Mouse (Mus musculus): ENCODE results near the gene Liph.
"Not testable (repeated sequence)": the region's sequence is repeated elsewhere in the genome, so short reads cannot be mapped to it uniquely, and the experiment has no call there.

The Liph gene

DNA sequence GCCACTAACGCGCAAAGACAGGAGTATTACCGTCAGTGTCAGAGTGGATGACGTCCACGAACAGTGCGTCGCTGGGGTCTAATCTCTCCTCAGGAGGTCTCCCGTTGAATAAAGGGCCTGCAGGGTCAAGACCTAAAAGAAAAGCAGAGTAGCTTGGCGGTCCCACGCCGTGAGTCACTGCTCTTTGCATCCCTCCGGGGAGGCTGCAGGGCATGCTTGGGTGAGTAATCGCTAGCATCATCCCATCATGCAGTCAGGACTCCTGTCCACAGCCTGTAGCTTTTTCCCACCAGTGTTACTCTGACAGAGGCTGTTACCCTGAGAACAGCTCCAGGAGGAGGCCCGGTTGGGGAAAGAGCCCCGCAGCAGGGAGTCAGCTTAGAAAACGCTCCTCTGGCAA is 19.3 kb downstream of the Liph start:
- DNase-seq (ENCODE audit: low read depth, low spot score), result no peak

DNA sequence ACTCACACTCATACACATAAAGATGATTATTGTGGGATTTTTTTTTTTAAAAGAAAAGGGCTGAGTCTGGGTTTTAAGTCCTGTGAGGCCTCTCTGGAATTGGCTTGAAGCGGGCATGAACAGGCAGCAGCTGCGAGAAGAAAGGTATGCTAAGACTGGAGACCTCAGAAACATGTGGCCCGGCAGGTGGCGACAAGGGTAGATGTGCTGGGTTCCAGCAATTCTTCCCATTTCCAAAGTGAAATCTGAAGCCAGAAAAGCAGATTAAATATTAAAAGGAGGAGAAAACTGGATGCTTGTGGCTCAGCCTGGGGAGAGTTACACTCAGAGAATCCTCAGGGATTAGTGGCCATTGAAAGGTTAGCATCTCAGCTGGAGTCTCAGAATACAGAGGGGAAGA is 24.0 kb downstream of the Liph start:
- no peak for DNase-seq (ENCODE audit: low read depth, low spot score)

DNA sequence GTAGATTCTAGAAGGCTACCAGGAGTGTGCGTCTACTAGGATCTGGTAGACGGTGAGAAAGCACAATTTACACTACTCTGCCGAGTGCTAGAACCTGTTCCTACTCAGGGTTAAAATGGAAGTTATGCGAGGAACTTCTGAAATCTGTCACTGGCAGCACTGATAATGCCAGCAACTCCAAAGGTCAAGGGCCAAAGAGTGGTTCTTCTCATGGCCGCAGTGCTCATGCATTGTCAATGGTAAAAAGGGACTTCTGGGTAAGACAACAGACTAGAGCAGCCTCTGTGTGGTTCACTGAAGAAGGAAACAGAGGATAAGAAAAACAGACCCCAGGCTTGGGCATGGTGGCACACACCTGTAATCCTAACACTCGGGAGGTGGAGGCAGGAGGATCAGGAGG is 24.9 kb downstream of the Liph start:
- DNase-seq (ENCODE audit: low read depth, low spot score), result no peak

DNA sequence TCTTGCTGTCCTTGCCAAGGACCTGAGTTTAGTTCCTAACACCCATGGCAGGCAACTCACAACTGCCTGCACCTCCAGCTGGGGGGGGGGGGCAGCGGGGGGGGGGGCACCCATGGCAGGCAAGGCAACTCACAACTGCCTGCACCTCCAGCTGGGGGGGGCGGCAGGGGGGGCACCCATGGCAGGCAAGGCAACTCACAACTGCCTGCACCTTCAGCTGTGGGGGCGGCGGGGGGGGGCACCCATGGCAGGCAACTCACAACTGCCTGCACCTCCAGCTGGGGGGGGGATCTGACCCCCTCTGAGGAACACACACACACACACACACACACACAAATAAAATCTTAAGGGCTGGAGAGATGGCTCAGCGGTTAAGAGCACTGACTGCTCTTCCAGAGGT is 25.6 kb downstream of the Liph start:
- no peak for DNase-seq (ENCODE audit: low read depth, low spot score)

DNA sequence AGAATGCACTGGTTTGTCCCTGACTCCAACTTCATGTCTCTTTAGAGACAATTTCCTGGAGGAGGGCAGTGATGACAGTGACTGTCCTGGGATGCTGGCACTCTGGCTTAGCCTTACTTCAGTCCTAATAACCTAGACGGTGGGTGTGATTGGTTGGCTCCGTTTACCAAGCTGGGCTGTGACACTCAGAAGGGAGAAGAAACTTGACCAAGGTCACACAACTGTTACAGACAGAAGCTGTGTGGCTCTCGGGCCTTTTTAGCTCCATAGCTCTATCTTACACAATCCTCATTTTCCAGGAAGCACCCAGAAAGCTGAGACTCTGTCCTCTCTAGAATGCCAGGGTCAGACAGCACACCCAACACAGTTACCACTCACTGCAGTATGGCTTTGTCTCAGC is 29.9 kb downstream of the Liph start:
- DNase-seq (ENCODE audit: low read depth, low spot score), result no peak

DNA sequence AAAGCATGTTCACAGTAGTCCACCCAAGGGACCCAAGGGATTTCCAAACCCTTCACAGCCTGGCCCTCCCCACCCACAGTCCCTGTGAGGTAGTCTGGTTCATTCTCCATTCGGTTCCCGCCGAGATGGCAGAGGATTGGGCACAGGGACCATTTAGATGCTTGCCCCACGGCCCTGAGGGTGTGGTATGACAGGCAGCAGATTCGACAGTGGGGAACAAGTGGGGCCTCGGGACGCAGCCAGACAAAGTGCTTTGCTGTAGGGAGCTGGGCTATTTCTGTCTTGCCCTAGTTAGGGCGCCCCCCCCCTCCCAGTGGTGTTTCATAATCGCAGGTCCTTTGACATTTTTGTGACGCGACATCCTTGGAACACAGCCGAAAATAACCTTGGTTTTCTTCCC is 39.9 kb downstream of the Liph start:
- DNase-seq (ENCODE audit: low read depth, low spot score), result no peak

DNA sequence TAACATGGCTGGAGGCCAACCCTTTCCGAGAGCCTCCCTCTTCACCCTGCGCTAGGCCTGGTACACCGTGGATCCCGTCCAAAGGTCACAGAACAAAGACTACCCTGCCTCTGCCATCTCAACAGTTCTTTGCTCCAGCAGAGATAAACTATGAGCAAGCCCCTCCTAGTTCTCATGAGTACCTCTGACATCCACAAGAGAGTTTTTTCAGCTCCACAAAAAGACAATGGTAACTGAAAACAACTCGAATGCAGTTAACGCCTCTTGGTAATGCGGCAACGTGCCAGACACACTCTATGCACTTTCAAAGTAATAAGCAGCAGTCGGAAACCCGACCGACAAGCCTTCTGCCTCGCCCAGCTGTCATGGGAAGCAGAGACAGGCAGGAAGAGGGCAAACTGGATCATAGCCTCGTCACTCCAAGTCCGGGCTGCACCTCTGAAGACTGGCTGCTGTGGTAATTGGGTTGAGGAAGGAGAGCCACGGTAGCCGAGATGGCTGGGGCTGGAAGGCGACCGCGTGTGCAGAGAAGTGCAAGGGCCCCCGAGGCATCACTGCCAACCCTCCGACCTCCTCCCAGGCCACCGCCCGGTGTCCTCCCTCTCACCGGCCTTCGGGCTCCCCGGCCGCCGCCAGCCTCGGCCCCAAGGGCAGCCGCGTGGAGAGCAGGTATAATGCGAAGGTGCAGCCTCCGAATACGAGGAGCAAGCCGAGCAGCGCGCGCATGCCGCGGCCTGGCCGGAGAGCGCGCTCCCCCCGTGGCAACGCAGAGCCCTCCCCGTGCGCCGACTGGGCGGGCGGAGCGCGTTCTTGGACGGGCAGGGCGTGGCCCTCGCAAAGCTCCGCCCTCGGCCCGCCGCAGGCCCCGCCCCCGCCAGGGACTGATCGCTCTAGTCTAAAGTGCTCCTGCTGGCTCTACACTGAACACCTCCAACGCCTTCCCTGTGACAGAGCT is 48.4 kb downstream of the Liph start, which contains the start of gene Tmem41a:
Tmem41a (minus strand) TSS at position 792 of the 955 bp plus-strand sequence.
- DNase-seq (ENCODE audit: low read depth, low spot score), result peak; percentile 76

DNA sequence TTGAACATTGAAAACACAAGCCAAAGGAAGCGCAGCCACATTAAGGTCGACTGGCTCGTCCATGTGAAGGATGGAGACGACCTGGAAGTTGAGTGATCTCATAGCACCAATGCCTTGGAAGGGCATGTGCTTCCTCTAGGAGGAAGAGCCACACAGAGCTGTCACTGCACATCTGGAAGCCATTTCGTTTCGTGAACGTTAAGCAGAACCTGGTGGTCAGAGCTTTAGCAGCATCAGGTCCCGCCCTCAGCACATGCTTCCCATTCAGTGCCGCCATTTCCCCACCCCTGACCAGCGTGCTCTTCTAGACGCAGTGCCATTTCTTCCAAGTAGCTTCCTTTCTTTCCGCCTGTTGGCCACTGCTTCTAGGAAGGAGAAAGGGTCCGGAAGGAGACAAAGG is 67.0 kb downstream of the Liph start:
- DNase-seq (ENCODE audit: low read depth, low spot score), result no peak

DNA sequence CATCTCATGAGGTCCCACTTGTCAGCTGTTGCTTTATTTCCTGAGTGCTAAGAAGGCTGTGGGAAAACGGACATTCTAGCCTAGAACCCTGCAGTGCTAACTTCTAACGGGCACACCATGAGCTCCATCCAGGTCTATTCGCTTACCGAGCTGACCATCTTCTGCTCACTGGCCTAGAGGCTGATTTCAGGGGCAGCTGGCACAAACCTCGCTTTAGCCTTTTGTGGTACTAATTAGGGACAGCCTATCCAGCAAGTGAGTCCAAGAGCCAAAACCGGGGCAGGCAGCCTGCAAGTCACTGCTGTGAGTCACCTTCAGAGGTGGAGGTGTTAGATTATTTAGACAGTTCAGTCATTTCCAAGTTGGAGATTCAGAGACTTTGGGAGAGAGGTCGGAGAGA is 78.8 kb downstream of the Liph start:
- no peak for DNase-seq (ENCODE audit: low read depth, low spot score)

DNA sequence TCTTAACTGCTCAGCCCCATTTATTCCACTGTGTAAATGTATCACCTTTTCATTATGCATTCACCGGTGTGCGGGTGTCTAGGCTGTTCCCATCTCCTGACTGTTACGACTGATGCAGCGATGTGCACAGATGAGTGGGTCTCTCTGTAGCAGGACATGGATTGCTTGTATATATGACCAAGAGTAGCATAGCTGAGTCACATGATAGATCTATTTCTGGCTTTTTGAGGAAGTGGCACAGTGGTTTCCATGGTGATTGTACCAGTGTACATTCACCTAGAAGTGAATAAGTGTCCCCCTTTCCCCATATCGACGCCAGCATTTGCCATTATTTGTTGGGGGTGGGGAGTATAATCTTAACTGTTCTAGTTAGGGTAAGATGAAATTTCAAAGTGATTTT is 82.1 kb downstream of the Liph start:
- no peak for DNase-seq (ENCODE audit: low read depth, low spot score)

DNA sequence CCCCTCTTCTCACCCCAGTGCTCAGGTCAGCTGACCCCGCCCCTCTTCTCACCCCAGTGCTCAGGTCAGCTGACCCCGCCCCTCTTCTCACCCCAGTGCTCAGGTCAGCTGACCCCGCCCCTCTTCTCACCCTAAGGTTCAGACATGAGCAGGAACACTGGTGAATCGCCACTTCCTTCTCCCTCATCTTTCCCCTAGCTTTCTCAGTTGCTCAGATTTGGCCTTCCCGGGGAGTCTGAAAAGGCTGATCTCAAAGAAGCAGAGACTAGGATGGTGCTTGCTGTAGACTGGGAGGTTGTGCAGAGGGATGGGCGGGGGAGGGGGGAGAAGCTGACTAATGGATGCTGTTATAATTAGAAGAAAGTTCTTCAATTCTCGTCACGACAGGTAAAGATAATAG is 86.6 kb downstream of the Liph start:
- not testable (repeated sequence) for DNase-seq (ENCODE audit: low read depth, low spot score)

DNA sequence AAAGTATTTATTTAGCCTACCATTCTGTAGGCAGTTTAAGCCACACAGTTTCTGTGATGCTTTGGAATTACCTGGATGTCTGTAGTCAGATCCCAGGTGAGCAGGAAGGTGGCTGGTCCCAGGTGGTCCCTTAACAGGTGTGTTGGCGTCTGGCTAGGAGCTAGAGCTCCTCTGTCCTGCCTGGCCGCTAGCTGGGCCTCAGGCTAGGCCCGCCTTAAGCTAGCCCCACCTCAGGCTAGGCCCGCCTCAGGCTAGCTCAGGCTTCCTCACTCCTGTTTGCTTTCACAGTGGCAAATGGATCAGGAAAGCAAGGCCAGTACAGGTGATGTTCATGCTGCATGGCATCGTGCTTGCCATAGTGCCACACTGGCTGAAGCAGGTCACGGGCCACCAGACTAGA is 88.6 kb downstream of the Liph start:
- no peak for DNase-seq (ENCODE audit: low read depth, low spot score)

DNA sequence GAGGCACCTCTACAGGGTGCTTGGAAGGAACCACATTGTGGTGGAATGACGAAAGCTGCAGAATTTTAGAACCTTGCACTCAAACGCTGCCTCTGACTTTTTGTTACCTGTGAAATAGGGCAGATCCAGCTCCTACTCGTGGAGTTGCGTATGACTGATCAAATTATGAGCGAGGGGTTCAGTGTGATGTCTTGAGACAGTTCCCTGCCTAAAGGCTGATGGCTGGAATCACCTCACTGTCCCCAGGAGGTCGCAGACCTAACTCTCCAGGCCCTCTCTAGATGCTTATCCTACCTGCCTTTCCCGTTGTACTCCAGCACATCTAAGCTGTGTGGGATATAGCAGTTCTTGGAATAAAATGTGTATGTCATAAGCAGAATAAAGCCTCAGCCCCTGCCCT is 89.5 kb downstream of the Liph start:
- no peak for DNase-seq (ENCODE audit: low read depth, low spot score)

DNA sequence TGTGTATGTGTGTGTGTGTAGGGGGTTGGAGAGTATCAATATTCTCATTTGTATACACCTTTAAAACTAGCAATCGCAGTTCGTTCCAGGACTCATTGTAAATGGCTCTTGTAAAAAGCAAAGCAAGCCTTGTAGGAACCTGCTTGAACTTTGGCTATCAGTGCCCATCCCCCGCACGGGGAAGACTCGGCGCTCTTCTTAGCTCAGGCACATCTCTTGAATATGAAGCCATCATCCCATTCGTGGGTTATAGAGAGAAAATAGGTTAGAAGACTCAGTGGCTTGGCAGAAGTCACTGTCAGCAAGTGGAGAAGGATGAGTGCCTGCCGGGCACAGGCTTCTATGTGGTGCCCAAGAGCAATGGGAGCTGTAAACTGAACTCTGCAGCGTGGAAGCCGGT is 90.8 kb downstream of the Liph start:
- no peak for DNase-seq (ENCODE audit: low read depth, low spot score)

All from embryo, embryonic 11.5 days (tissue).